Mouse (Mus musculus) ES-E14 (cell line): ENCODE data around the gene Erich3. TPM values are rescaled to one million over a fixed set of nuclear protein-coding genes. Genes with fewer than 3 reads are reported as not detected.

Experiments
- DNase-seq: peaks from one replicate; pipeline ENCODE4 v3.0.0-alpha.2; 2013; ENCODE audit warnings: low read depth, low spot score
- H3K27ac ChIP-seq: 2 replicates; pipeline ENCODE4 v1.5.1; 2012; ENCODE audit warnings: low read depth, mild to moderate bottlenecking, low read length, moderate library complexity, mixed read lengths; ENCODE audit not compliant: poor library complexity, insufficient read depth, severe bottlenecking
- H3K36me3 ChIP-seq: 2 replicates; pipeline ENCODE4 v1.6.1; 2012; ENCODE audit warnings: mild to moderate bottlenecking, low read length, moderate library complexity, mixed read lengths; ENCODE audit not compliant: control insufficient read depth, poor library complexity, insufficient read depth, severe bottlenecking
- H3K4me1 ChIP-seq, 2 experiments: fragments of 150-350 bp in 1 of 2; sonication (generic) in 1 of 2; 2 replicates each; pipeline ENCODE4 v1.6.1; 2012; ENCODE audit warnings: low read length in 2 of 2, mild to moderate bottlenecking in 1 of 2, mixed read lengths in 1 of 2; ENCODE audit not compliant: control insufficient read depth in 2 of 2, insufficient read depth in 2 of 2, poor library complexity in 1 of 2
- H3K4me3 ChIP-seq, 2 experiments: fragments of 150-350 bp in 1 of 2; sonication (generic) in 1 of 2; 2 replicates each; pipeline ENCODE4 v1.5.1; 2012; ENCODE audit warnings: low read length in 2 of 2, low read depth in 1 of 2, mild to moderate bottlenecking in 1 of 2, mixed read lengths in 1 of 2; ENCODE audit not compliant: insufficient read depth in 1 of 2, poor library complexity in 1 of 2, severe bottlenecking in 1 of 2
- H3K9ac ChIP-seq: 2 replicates; pipeline ENCODE4 v1.6.1; 2012; ENCODE audit warnings: low read depth, mild to moderate bottlenecking, low read length, mixed read lengths; ENCODE audit not compliant: poor library complexity, insufficient read depth, severe bottlenecking
- H3K9me3 ChIP-seq: fragments of 150-350 bp; sonication (generic); 2 replicates; pipeline ENCODE4 v1.6.1; 2012; ENCODE audit warnings: low read depth, mild to moderate bottlenecking, low read length; ENCODE audit not compliant: control insufficient read depth, insufficient read depth
- CHD2 ChIP-seq: IDR thresholded peaks from 2 replicates; pipeline ENCODE4 v1.6.1; 2014; ENCODE audit warnings: mild to moderate bottlenecking, low read depth, low read length, inconsistent platforms
- HCFC1 ChIP-seq: IDR thresholded peaks from 2 replicates; pipeline ENCODE4 v1.6.1; 2012; ENCODE audit warnings: low read length, inconsistent platforms, borderline replicate concordance; ENCODE audit not compliant: insufficient read depth
- MAFK ChIP-seq: IDR thresholded peaks from 2 replicates; pipeline ENCODE4 v1.6.1; 2014; ENCODE audit warnings: mild to moderate bottlenecking, low read depth, low read length, inconsistent platforms; ENCODE audit not compliant: insufficient read depth
- ZC3H11A ChIP-seq: IDR thresholded peaks from 2 replicates; pipeline ENCODE4 v1.6.1; 2012; ENCODE audit warnings: low read depth, mild to moderate bottlenecking, inconsistent platforms, low read length, borderline replicate concordance
- ZNF384 ChIP-seq: IDR thresholded peaks from 2 replicates; pipeline ENCODE4 v1.6.1; 2012; ENCODE audit warnings: low read depth, low read length, inconsistent platforms
- in situ Hi-C, 2 experiments: fragments of 600-800 bp; cut with MboI; formaldehyde crosslinking; loops; one replicate each; pipeline ENCODE4 v1.15.1; 2025; ENCODE audit warnings: low sequenced_read_pairs in 2 of 2, inconsistent platforms in 1 of 2; ENCODE audit not compliant: unreplicated experiment in 2 of 2
- total RNA-seq: library from RNA; depleted of rRNA; stranded (reverse); fragments of 300-350 nt; gene quantifications from 2 replicates; pipeline ENCODE4 v1.2.3, GENCODE M21; 2012

Gene Erich3
- total RNA-seq, 1 experiment, result 0.09 TPM

- Histone ChIP-seq H3K9me3 (no peaks in the 10 kb centered on the region), H3K9ac (no peak overlapping the region), H3K4me3 (no peak overlapping the region), H3K4me1 (no peaks in the 10 kb centered on the region), H3K36me3 (no peaks in the 10 kb centered on the region), H3K27ac (no peak overlapping the region)
- DNase-seq, result no peak
- in situ Hi-C loops, result no loop called here
- TF ChIP-seq MAFK, result no peak
- TF ChIP-seq CHD2, result no peak
- TF ChIP-seq HCFC1, result no peak
- no peak for TF ChIP-seq ZNF384
- no peak for TF ChIP-seq ZC3H11A
These were observed 8.8 kb upstream of the Erich3 start for GRCm38 (mm10) chr3:154654901-154655300.

- in situ Hi-C loops, result no loop called here
- Histone ChIP-seq H3K36me3 (no peaks in the 10 kb centered on the region), H3K9me3 (no peaks in the 10 kb centered on the region), H3K27ac (no peak overlapping the region), H3K4me1 (no peaks in the 10 kb centered on the region), H3K9ac (no peak overlapping the region), H3K4me3 (no peak overlapping the region)
- DNase-seq, result no peak
- TF ChIP-seq CHD2 (no peak), HCFC1 (no peak), ZC3H11A (no peak), MAFK (no peak), ZNF384 (no peak)
These were observed 7.9 kb upstream of the Erich3 start for GRCm38 (mm10) chr3:154655711-154656110.

GRCm38 (mm10) chr3:154663976-154664581, 420 bp downstream of the Erich3 start:
- peak; percentile 29 for DNase-seq
- H3K27ac ChIP-seq, result no peak overlapping the region

GRCm38 (mm10) chr3:154664636-154665035, 977 bp downstream of the Erich3 start:
- TF ChIP-seq CHD2 (no peak), ZC3H11A (no peak), MAFK (no peak), ZNF384 (no peak), HCFC1 (no peak)
- no peak overlapping the region for H3K27ac ChIP-seq
- no peak overlapping the region for H3K4me3 ChIP-seq
- no peaks in the 10 kb centered on the region for H3K36me3 ChIP-seq
- H3K9ac ChIP-seq, result no peak overlapping the region
- no peaks in the 10 kb centered on the region for H3K4me1 ChIP-seq
- in situ Hi-C loops, result no loop called here
- DNase-seq, result no peak
- no peaks in the 10 kb centered on the region for H3K9me3 ChIP-seq

More at GRCm38 (mm10) chr3:154663976-154664581, 420 bp downstream of the Erich3 start:
- in situ Hi-C loops, result no loop called here
- no peak overlapping the region for H3K9ac ChIP-seq
- H3K36me3 ChIP-seq, result no peaks in the 10 kb centered on the region
- no peak for TF ChIP-seq ZNF384
- no peaks in the 10 kb centered on the region for H3K4me1 ChIP-seq
- H3K9me3 ChIP-seq, result no peaks in the 10 kb centered on the region
- peak overlapping the region; percentile 30 to 48; a peak in 3 of 4 replicates for H3K4me3 ChIP-seq

- H3K4me1 ChIP-seq, result no peaks in the 10 kb centered on the region
- DNase-seq, result no peak
- no peaks in the 10 kb centered on the region for H3K36me3 ChIP-seq
- H3K9ac ChIP-seq, result no peak overlapping the region
- in situ Hi-C loops, result no loop called here
- H3K9me3 ChIP-seq, result no peaks in the 10 kb centered on the region
- H3K4me3 ChIP-seq, result no peak overlapping the region
- no peak overlapping the region for H3K27ac ChIP-seq
- TF ChIP-seq ZC3H11A (no peak), ZNF384 (no peak), MAFK (no peak), HCFC1 (no peak), CHD2 (no peak)
These were observed 4.8 kb downstream of the Erich3 start for GRCm38 (mm10) chr3:154668485-154668884.
